Mouse (Mus musculus) right cerebral cortex, postnatal 25 days (tissue): ENCODE data around the gene Adat3.

ENCODE experiments used
- DNase-seq: peaks from one replicate; pipeline ENCODE4 v3.0.0; 2022

The Adat3 gene

DNA sequence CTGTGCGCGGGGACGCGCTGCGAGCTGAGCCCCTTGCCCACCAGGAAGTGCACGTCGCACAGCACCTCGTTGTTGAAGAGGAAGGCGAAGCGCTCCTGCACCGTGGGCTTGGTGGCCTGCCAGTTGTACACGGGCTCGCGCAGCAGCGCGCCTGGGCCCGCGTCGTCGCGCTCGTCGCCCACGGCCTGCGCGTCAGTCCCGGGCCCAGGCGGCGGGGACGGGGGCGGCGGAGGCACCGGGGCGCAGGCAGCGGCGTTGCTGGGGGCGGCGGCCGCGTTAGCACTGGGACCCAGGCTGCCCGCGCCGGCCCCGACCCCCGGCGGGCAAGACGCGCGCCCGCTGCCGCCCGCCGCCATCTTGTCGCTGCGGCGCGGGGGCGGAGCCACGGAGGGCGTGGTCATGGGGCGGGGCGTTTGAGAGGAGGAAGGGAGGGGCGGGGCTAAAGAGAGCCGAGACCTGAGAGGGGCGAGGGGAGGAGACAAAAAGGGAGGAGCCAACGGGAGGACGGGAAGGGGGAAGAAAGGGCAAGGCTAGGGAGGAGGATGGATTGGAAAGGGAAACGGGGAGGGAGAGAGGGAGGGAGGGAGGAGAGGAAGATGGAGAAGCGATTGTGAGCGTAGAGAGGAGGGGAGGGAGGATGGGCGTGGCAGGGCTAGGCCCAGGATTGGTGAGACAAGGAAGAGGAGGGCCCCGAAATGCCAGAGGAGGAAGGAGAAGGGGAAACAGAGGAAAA, 53.6 kb downstream of the Adat3 start:
- peak; percentile 88 for DNase-seq

DNA sequence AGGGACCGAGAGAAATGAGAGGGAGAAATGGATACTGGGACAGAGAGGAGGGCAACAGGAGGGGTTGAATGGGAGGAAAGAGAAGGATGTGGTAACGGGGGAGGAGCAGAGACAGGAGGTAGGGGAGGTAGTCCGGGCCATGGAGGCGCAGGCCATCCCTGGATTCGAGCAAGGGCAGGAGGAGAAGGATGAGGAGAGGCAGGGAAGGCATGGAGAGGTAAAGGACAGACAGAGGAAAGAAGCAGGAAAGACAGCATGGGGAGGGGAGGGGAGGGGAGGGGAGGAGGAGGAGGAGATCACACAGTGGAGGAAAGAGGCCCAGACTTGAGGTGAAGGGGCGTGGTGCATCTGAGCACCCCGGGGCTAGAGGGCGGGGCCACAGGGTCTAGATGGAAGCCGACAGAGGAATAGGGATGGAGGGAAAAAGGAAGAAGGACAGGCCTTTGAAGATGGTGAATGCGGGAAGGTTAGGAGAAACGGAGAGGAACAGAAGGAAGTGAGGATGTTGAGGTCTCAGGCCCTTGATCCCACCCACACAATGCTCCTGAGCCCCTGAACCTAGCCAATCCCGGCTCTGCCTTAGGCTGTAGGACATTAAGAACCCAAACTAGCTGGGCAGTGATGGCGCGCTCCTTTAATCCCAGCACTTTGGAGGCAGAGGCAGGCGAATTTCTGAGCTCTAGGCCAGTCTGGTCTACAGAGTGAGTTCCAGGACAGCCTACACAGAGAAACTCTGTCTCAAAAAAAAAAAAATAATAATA, 54.4 kb downstream of the Adat3 start, which contains the start of gene Btbd2:
Btbd2 (minus strand) TSS at position 209 of the 761 bp plus-strand sequence.
- no peak for DNase-seq
